Mouse (Mus musculus) cerebellum, postnatal 10 days (tissue): Measurements from ENCODE around the gene Stk33.
A peak's percentile ranks its signal among the peaks of the same experiment; 100 is the strongest.

ENCODE experiments used
- DNase-seq, 2 experiments: peaks; one replicate each; pipeline ENCODE4 v3.0.0; 2021; ENCODE audit warnings: mixed read lengths in 2 of 2

Stk33 gene

GRCm38 (mm10) chr7:109347241-109347640 lies 91.6 kb downstream of the Stk33 start:
- no peak for DNase-seq

GRCm38 (mm10) chr7:109331722-109332121 lies 107.2 kb downstream of the Stk33 start:
- DNase-seq = no peak

GRCm38 (mm10) chr7:109328772-109329171 lies 110.1 kb downstream of the Stk33 start:
- no peak for DNase-seq

GRCm38 (mm10) chr7:109326813-109327212 lies 112.1 kb downstream of the Stk33 start:
- peak; percentile 79 for DNase-seq

GRCm38 (mm10) chr7:109325731-109326130 lies 113.2 kb downstream of the Stk33 start:
- DNase-seq = no peak

GRCm38 (mm10) chr7:109325169-109325568 lies 113.7 kb downstream of the Stk33 start:
- peak; percentile 14 to 38 for DNase-seq

GRCm38 (mm10) chr7:109309506-109309905 lies 129.4 kb downstream of the Stk33 start:
- DNase-seq = no peak

- DNase-seq = no peak
Measured at GRCm38 (mm10) chr7:109295807-109296206, 143.1 kb downstream of the Stk33 start.

GRCm38 (mm10) chr7:109295351-109295750 lies 143.5 kb downstream of the Stk33 start:
- DNase-seq = no peak

- DNase-seq = peak; percentile 38 to 48
Measured at GRCm38 (mm10) chr7:109290501-109290900, 148.4 kb downstream of the Stk33 start.

- DNase-seq = no peak
Measured at GRCm38 (mm10) chr7:109289106-109289505, 149.8 kb downstream of the Stk33 start.

GRCm38 (mm10) chr7:109282106-109282505 lies 156.8 kb downstream of the Stk33 start:
- DNase-seq = no peak

- DNase-seq = peak; percentile 19 to 27
Measured at GRCm38 (mm10) chr7:109276622-109277021, 162.3 kb downstream of the Stk33 start.

GRCm38 (mm10) chr7:109275901-109276300 lies 163.0 kb downstream of the Stk33 start:
- DNase-seq = no peak

GRCm38 (mm10) chr7:109275151-109275550 lies 163.7 kb downstream of the Stk33 start:
- no peak for DNase-seq

GRCm38 (mm10) chr7:109274289-109274688 lies 164.6 kb downstream of the Stk33 start:
- DNase-seq = no peak

- DNase-seq = peak; percentile 65 to 71
Measured at GRCm38 (mm10) chr7:109269046-109269445, 169.8 kb downstream of the Stk33 start.

- DNase-seq = no peak
Measured at GRCm38 (mm10) chr7:109267370-109267769, 171.5 kb downstream of the Stk33 start.

- DNase-seq = no peak
Measured at GRCm38 (mm10) chr7:109266181-109266580, 172.7 kb downstream of the Stk33 start.

GRCm38 (mm10) chr7:109265606-109266005 lies 173.3 kb downstream of the Stk33 start:
- DNase-seq = no peak

- DNase-seq = peak; percentile 85 to 86
Measured at GRCm38 (mm10) chr7:109255506-109256352, 183.2 kb downstream of the Stk33 start.

GRCm38 (mm10) chr7:109251418-109251817 lies 187.5 kb downstream of the Stk33 start:
- DNase-seq = no peak

- DNase-seq = no peak
Measured at GRCm38 (mm10) chr7:109244776-109245175, 194.1 kb downstream of the Stk33 start.

GRCm38 (mm10) chr7:109241313-109241712 lies 197.6 kb downstream of the Stk33 start:
- peak in 1 of 2 experiments; percentile 38 for DNase-seq

- DNase-seq = no peak
Measured at GRCm38 (mm10) chr7:109239346-109239745, 199.5 kb downstream of the Stk33 start.
